Mouse (Mus musculus) megakaryocyte-erythroid progenitor cell, adult 5-6 weeks (primary cell): ENCODE measurements around the gene Cdc42ep3. TPM values are rescaled to one million over a fixed set of nuclear protein-coding genes. Genes with fewer than 3 reads are reported as not detected.
A peak's percentile ranks its signal among the peaks of the same experiment; 100 is the strongest.

Source experiments
- ATAC-seq: replicated peaks from 2 replicates; pipeline ENCODE4 v1.8.0; 2016; ENCODE audit warnings: mild to moderate bottlenecking, inconsistent platforms; ENCODE audit not compliant: severe bottlenecking, poor library complexity, low FRiP score, low TSS enrichment
- total RNA-seq, 2 experiments: library from RNA; stranded (forward) in 1 of 2; stranded (reverse) in 1 of 2; fragments of 200-1000, 215-1000 nt in 1 of 2; fragments of >200 nt in 1 of 2; fragmentation: Nextera tagmentation in 1 of 2; gene quantifications; 2 replicates each; pipeline ENCODE4 v1.2.3; 2014 to 2017

Cdc42ep3 gene
- total RNA-seq, 2 experiments from 2014 or later = 23.4 to 61.9 TPM

GRCm38 (mm10) chr17:79347291-79347690 is 7.6 kb downstream of the Cdc42ep3 start:
- ATAC-seq = no peak

- ATAC-seq = no peak
Measured at GRCm38 (mm10) chr17:79345001-79345709, 9.7 kb downstream of the Cdc42ep3 start.

- ATAC-seq = peak; percentile 66
Measured at GRCm38 (mm10) chr17:79343334-79343946, 11.5 kb downstream of the Cdc42ep3 start.

GRCm38 (mm10) chr17:79342639-79343333 is 12.1 kb downstream of the Cdc42ep3 start:
- ATAC-seq = no peak

GRCm38 (mm10) chr17:79341946-79342470 is 12.9 kb downstream of the Cdc42ep3 start:
- no peak for ATAC-seq

GRCm38 (mm10) chr17:79337494-79337893 is 17.4 kb downstream of the Cdc42ep3 start:
- ATAC-seq = no peak

- no peak for ATAC-seq
Measured at GRCm38 (mm10) chr17:79334701-79335100, 20.2 kb downstream of the Cdc42ep3 start.

GRCm38 (mm10) chr17:79333650-79334049 is 21.2 kb downstream of the Cdc42ep3 start:
- no peak for ATAC-seq

DNA sequence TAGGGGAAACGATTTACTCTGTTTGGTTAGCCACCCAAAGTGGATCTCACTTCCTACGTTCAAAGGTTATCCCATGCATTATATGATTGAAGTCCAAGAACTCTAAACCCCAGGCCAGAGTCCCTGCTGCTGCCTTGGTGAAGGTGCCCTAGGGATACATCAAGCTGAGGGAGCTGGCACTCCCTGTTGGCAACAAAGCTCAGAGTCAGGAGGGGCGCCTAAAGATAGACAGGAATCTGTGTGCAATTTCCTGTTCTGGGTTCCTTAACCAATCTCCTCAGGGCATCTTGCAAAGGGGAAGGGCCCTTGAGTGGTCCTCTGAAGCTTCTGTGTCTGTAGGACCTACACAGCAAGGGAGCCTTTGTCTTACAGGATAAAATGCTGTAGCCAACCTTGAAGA is 22.0 kb downstream of the Cdc42ep3 start:
- ATAC-seq = peak; percentile 27

GRCm38 (mm10) chr17:79330397-79330796 is 24.5 kb downstream of the Cdc42ep3 start:
- ATAC-seq = no peak

DNA sequence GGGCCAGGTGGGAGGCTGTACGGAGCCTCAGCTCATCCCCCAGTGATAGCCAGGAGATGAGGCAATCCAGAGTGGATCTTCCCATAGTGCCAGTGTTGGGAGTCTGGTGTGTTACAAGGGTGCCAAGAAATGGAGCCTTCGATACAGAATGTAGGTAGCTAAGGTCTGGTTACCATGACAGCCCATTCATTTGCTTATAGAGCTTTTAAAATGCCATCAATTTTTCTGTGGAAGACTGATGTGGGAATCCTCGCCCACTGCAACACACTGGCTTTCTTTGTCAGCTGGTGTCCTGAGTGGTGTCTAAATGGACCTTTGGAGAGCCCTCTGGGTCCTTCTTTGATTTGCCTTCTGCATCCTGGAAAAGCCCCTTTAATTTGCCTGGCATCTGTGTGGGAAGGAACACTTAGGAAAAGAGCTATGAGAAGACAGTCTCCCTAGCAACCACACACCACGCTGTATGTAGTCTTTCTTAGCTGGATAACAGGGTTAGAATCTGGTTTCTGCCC is 28.0 kb downstream of the Cdc42ep3 start:
- no peak for ATAC-seq

DNA sequence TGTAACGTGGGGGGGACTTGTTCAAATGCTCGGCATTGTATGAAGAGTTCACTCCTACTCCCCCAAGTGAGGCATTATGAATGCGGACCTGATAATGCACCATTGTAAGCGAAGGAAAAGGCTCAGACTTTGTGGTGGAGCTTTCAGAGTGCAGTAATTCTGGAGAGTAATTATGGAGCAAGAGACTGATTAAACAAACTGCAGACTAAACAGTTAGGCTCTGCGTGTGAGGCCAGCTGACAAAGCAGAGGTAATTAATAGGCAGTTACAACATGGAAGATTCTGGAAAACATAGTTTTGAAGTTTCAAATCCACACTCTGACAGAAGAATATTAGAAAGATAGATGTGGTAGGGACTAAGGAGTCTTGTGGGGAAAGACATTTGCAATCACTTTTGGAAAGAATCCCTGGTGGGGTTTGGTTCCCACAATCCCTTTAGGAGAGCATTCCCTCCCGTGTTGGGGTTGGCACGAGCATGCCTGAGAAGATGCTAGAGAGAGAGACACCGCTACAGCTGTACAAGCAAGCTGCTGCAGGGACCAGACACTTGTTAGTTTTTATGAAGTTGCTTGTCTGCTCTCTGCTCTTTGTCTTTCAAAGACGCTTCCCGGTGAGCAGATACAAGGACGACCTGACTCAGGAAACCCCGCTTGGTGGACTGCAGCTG is 37.7 kb downstream of the Cdc42ep3 start:
- no peak for ATAC-seq

DNA sequence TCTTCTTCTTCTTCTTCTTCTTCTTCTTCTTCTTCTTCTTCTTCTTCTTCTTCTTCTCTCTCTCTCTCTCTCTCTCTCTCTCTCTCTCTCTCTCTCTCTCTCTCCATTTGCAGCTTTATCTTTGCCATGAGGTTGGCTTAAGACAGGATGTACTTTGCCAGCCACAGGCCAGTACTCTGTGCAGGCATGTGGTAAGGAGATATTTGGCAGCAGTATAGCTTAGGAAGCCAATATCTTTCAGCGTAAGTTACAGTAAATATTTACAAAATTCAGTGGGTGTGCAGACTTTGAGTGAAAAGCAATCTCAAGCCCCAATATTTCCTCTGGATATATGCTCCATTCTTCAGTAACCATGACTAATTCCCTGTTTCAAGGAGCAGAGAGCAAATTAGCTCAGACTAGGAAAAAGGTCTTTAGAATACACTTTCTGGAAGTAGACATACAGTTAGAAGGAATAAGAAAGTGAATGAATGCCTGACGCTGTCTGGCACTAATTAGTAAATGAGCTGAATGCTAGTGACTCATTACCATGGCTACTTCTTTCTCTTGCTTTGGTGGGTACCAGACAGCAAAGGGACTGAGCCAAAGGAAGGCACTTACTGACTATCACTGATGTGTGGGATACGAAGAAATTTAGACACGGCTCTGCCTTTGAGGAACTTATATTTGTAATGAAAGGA is 39.3 kb downstream of the Cdc42ep3 start:
- no peak for ATAC-seq

DNA sequence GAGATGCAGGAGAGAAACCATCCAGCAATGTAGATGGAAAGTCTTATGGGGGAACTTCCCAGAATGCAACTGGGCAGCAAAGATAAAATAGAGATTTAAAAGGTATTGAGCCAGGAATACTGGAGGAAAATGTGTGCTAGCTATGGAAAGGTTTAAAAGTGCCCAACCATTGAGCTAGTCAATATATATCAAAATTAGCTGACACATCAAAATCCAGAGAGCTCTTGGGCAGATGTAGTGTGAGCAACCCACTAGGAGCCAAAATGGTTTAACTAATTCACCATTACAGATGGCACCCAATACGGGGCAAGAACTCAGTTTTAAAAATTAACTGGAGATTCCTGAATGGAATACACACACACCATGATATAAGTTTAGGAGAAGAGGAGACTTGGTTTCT is 44.4 kb downstream of the Cdc42ep3 start:
- ATAC-seq = no peak

DNA sequence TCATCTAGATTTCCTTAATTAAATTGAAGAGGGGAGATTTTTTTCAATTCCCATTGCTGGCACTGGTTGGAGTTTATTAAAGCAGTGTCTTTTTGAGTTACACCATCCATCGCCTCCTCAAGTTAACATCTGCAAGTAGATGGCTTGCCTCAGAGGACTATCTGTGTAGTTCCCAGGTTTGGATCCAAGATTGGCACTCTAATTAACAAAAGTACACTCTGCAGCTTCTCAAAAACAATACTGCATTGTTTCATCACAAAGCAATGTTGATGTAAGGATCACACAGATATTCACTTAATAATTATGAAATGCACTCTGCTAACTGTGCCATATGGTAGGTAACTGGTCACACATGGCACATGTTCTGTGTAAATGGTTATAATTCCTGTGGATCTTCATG is 45.4 kb downstream of the Cdc42ep3 start:
- ATAC-seq = no peak

GRCm38 (mm10) chr17:79305644-79306043 is 49.2 kb downstream of the Cdc42ep3 start:
- ATAC-seq = no peak

DNA sequence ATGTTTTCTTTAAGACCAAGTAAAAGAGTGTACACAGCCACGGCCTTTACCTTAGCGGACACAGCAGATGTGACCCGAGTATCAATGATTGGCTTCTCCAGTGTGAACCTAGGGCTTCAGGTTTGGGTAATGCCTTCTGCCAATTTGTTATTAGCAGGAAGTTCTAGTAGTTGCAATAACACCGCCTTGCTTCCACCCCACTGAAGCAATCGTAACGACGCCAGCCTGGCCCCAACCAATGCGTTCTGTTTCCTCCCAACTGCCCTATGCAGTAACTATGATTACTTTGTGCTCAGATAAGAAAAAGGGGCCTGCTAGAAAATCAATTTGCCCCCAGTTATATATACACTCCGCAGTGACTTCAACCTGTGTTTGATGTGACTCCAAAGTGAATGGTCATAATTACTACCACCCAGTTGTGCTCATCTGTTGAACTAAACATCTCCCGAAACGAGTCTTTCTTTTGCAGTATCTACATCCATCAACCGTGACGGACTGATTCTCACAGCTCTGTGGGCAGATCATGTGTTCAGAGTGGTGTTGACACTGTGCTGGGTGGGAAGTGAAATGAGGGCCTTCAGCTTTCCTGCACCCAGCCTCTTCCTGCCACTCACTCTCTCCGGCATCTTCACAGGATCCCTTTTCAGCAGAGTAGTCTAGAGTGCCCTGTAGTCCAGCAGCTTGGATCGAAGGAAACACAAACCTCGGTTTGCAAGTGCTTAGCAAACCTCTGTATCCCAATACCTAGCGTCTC is 51.0 kb downstream of the Cdc42ep3 start:
- no peak for ATAC-seq

GRCm38 (mm10) chr17:79303238-79303637 is 51.7 kb downstream of the Cdc42ep3 start:
- no peak for ATAC-seq

- ATAC-seq = no peak
Measured at GRCm38 (mm10) chr17:79299925-79300324, 55.0 kb downstream of the Cdc42ep3 start.
